Mouse (Mus musculus): ENCODE data around the gene Tmem229b. TPM values are rescaled to one million over a fixed set of nuclear protein-coding genes. Genes with fewer than 3 reads are reported as not detected.
"Not testable (repeated sequence)": the region's sequence is repeated elsewhere in the genome, so short reads cannot be mapped to it uniquely, and the experiment has no call there.

Tmem229b gene
- polyA plus RNA-seq, 1 experiment from 2014 or later = 28.1 TPM

GRCm38 (mm10) chr12:79035349-79035748 is 27.9 kb upstream of the Tmem229b start:
- Histone ChIP-seq H3K27me3 (replicated peaks) (no peaks in the 10 kb centered on the region), H3K27ac (no peak overlapping the region), H3K4me1 (no peaks in the 10 kb centered on the region), H3K9ac (no peak overlapping the region), H3K4me3 (no peak overlapping the region), H3K9me3 (no peaks in the 10 kb centered on the region), H3K4me2 (replicated peaks) (no peak overlapping the region), H3K36me3 (no peaks in the 10 kb centered on the region)
- 8% methylated on average over 3 of the region's 3 CpGs for WGBS
- no peak for ATAC-seq (ENCODE audit: low FRiP score, low read depth)

GRCm38 (mm10) chr12:79034331-79034730 is 26.9 kb upstream of the Tmem229b start:
- Histone ChIP-seq H3K27me3 (replicated peaks) (no peaks in the 10 kb centered on the region), H3K27ac (no peak overlapping the region)
- 98% methylated on average over 2 of the region's 2 CpGs for WGBS

GRCm38 (mm10) chr12:79028911-79029861 is 21.8 kb upstream of the Tmem229b start, which contains the start of gene Plekhh1:
Plekhh1 (plus strand) TSS chr12:79029163.
- WGBS = under 1% methylated on average over 80 of the region's 80 CpGs
- Histone ChIP-seq H3K27me3 (replicated peaks) (no peaks in the 10 kb centered on the region), H3K4me2 (replicated peaks) (peak within 1 kb of the TSS; percentile 95), H3K4me3 (peak within 1 kb of the TSS; percentile 85), H3K27ac (no peak within 1 kb of the TSS), H3K36me3 (no peaks in the 10 kb centered on the region), H3K9ac (peak within 1 kb of the TSS; percentile 86), H3K4me1 (peaks cover 5% of the 10 kb centered on the region; the same call in 1 of the 2 replicates), H3K9me3 (no peaks in the 10 kb centered on the region)
- peak; percentile 93 for ATAC-seq (ENCODE audit: low FRiP score, low read depth)

More at GRCm38 (mm10) chr12:79034331-79034730, 26.9 kb upstream of the Tmem229b start:
- Histone ChIP-seq H3K36me3 (no peaks in the 10 kb centered on the region), H3K4me2 (replicated peaks) (no peak overlapping the region), H3K4me1 (peaks cover 5% of the 10 kb centered on the region; the same call in 1 of the 2 replicates), H3K9ac (no peak overlapping the region), H3K9me3 (no peaks in the 10 kb centered on the region), H3K4me3 (no peak overlapping the region)
- no peak for ATAC-seq (ENCODE audit: low FRiP score, low read depth)

- H3K9ac ChIP-seq; H3K36me3 ChIP-seq; H3K4me2 ChIP-seq (replicated peaks); H3K27ac ChIP-seq; H3K27me3 ChIP-seq (replicated peaks); ATAC-seq (ENCODE audit: low FRiP score, low read depth); H3K4me3 ChIP-seq; H3K4me1 ChIP-seq; H3K9me3 ChIP-seq: not testable (repeated sequence)
- 91% methylated on average over 8 of the region's 8 CpGs for WGBS
Measured at GRCm38 (mm10) chr12:79027526-79027925, 20.1 kb upstream of the Tmem229b start.

GRCm38 (mm10) chr12:79022882-79023281 is 15.5 kb upstream of the Tmem229b start:
- 14% methylated on average over 3 of the region's 3 CpGs for WGBS
- no peaks in the 10 kb centered on the region for H3K27me3 ChIP-seq (replicated peaks)

GRCm38 (mm10) chr12:79021902-79022301 is 14.5 kb upstream of the Tmem229b start:
- WGBS = 93% methylated on average over 1 of the region's 1 CpGs
- H3K36me3 ChIP-seq = no peaks in the 10 kb centered on the region
- no peak overlapping the region for H3K4me3 ChIP-seq
- H3K4me1 ChIP-seq = no peaks in the 10 kb centered on the region
- no peaks in the 10 kb centered on the region for H3K9me3 ChIP-seq
- ATAC-seq (ENCODE audit: low FRiP score, low read depth) = no peak
- no peak overlapping the region for H3K27ac ChIP-seq
- no peaks in the 10 kb centered on the region for H3K27me3 ChIP-seq (replicated peaks)
- no peak overlapping the region for H3K4me2 ChIP-seq (replicated peaks)
- H3K9ac ChIP-seq = no peak overlapping the region

More at GRCm38 (mm10) chr12:79022882-79023281, 15.5 kb upstream of the Tmem229b start:
- Histone ChIP-seq H3K9ac (no peak overlapping the region), H3K36me3 (no peaks in the 10 kb centered on the region), H3K9me3 (no peaks in the 10 kb centered on the region), H3K4me2 (replicated peaks) (no peak overlapping the region), H3K27ac (no peak overlapping the region), H3K4me3 (no peak overlapping the region), H3K4me1 (no peaks in the 10 kb centered on the region)
- ATAC-seq (ENCODE audit: low FRiP score, low read depth) = no peak

- no peaks in the 10 kb centered on the region for H3K9me3 ChIP-seq
- H3K9ac ChIP-seq = no peak overlapping the region
- H3K4me2 ChIP-seq (replicated peaks) = no peak overlapping the region
- H3K27me3 ChIP-seq (replicated peaks) = no peaks in the 10 kb centered on the region
- WGBS = 66% methylated on average over 4 of the region's 4 CpGs
- peaks cover 4% of the 10 kb centered on the region; the same call in 1 of the 2 replicates for H3K4me1 ChIP-seq
- no peaks in the 10 kb centered on the region for H3K36me3 ChIP-seq
- H3K27ac ChIP-seq = no peak overlapping the region
- H3K4me3 ChIP-seq = no peak overlapping the region
- ATAC-seq (ENCODE audit: low FRiP score, low read depth) = no peak
Measured at GRCm38 (mm10) chr12:79017994-79018399, 10.6 kb upstream of the Tmem229b start.

- H3K4me2 ChIP-seq (replicated peaks) = no peak overlapping the region
- H3K27me3 ChIP-seq (replicated peaks) = no peaks in the 10 kb centered on the region
- H3K9ac ChIP-seq = no peak overlapping the region
- peaks cover 4% of the 10 kb centered on the region; the same call in 1 of the 2 replicates for H3K4me1 ChIP-seq
- H3K9me3 ChIP-seq = no peaks in the 10 kb centered on the region
- 32% methylated on average over 5 of the region's 5 CpGs for WGBS
- H3K4me3 ChIP-seq = no peak overlapping the region
- no peak for ATAC-seq (ENCODE audit: low FRiP score, low read depth)
- H3K36me3 ChIP-seq = no peaks in the 10 kb centered on the region
- H3K27ac ChIP-seq = no peak overlapping the region
Measured at GRCm38 (mm10) chr12:79016109-79016508, 8.7 kb upstream of the Tmem229b start.

- H3K9me3 ChIP-seq = no peaks in the 10 kb centered on the region
- no peak overlapping the region for H3K4me3 ChIP-seq
- no peaks in the 10 kb centered on the region for H3K36me3 ChIP-seq
- 45% methylated on average over 3 of the region's 3 CpGs for WGBS
- H3K27me3 ChIP-seq (replicated peaks) = no peaks in the 10 kb centered on the region
- no peak overlapping the region for H3K4me2 ChIP-seq (replicated peaks)
- no peak for ATAC-seq (ENCODE audit: low FRiP score, low read depth)
- H3K27ac ChIP-seq = no peak overlapping the region
- no peak overlapping the region for H3K9ac ChIP-seq
- H3K4me1 ChIP-seq = peaks cover 3% of the 10 kb centered on the region
Measured at GRCm38 (mm10) chr12:79010569-79010968, 3.1 kb upstream of the Tmem229b start.

GRCm38 (mm10) chr12:79006478-79007125 is 825 bp downstream of the Tmem229b start:
- ATAC-seq (ENCODE audit: low FRiP score, low read depth) = peak; percentile 81
- no peaks in the 10 kb centered on the region for H3K36me3 ChIP-seq
- H3K27me3 ChIP-seq (replicated peaks) = 0 out of 2 replicates have a peak, but pooled peaks cover 4% of the 10 kb centered on the region
- peak overlapping the region; percentile 89 for H3K4me2 ChIP-seq (replicated peaks)
- H3K27ac ChIP-seq = peak overlapping the region; percentile 76
- H3K4me1 ChIP-seq = peaks cover 3% of the 10 kb centered on the region
- H3K9me3 ChIP-seq = no peaks in the 10 kb centered on the region
- peak overlapping the region; percentile 92 for H3K4me3 ChIP-seq
- H3K9ac ChIP-seq = peak overlapping the region; percentile 92
- under 1% methylated on average over 53 of the region's 53 CpGs for WGBS

GRCm38 (mm10) chr12:79006076-79006475 is 1.4 kb downstream of the Tmem229b start:
- Histone ChIP-seq H3K27me3 (replicated peaks) (0 out of 2 replicates have a peak, but pooled peaks cover 4% of the 10 kb centered on the region), H3K9ac (peak overlapping the region; percentile 92), H3K9me3 (no peaks in the 10 kb centered on the region), H3K27ac (no peak overlapping the region), H3K4me3 (peak overlapping the region; percentile 92), H3K4me1 (peaks cover 3% of the 10 kb centered on the region), H3K36me3 (no peaks in the 10 kb centered on the region), H3K4me2 (replicated peaks) (peak overlapping the region; percentile 89)
- WGBS = 43% methylated on average over 9 of the region's 9 CpGs
- no peak for ATAC-seq (ENCODE audit: low FRiP score, low read depth)

- Histone ChIP-seq H3K4me2 (replicated peaks) (peak overlapping the region; percentile 89; the same call in 1 of the 2 replicates), H3K27me3 (replicated peaks) (0 out of 2 replicates have a peak, but pooled peaks cover 4% of the 10 kb centered on the region), H3K27ac (no peak overlapping the region), H3K4me3 (no peak overlapping the region), H3K9ac (no peak overlapping the region), H3K9me3 (no peaks in the 10 kb centered on the region), H3K4me1 (peaks cover 3% of the 10 kb centered on the region), H3K36me3 (no peaks in the 10 kb centered on the region)
- no peak for ATAC-seq (ENCODE audit: low FRiP score, low read depth)
- WGBS = 92% methylated on average over 5 of the region's 5 CpGs
Measured at GRCm38 (mm10) chr12:79005456-79005855, 2.0 kb downstream of the Tmem229b start.
